Mouse (Mus musculus) yolk sac, embryonic 10.5 days (tissue): ENCODE measurements at regions not wholly inside any gene's neighbourhood (a gene's known extent, or its start where the extent isn't known, plus 50 kb on each side); places are given as distances from the start of the nearest gene placed in this dataset.

Experiments
- DNase-seq: peaks from one replicate; pipeline ENCODE4 v3.0.0-alpha.2; 2017; ENCODE audit warnings: low spot score

GRCm38 (mm10) chr16:95057596-95057995 is 60.1 kb upstream of the Kcnj6 start:
- DNase-seq = no peak

DNA sequence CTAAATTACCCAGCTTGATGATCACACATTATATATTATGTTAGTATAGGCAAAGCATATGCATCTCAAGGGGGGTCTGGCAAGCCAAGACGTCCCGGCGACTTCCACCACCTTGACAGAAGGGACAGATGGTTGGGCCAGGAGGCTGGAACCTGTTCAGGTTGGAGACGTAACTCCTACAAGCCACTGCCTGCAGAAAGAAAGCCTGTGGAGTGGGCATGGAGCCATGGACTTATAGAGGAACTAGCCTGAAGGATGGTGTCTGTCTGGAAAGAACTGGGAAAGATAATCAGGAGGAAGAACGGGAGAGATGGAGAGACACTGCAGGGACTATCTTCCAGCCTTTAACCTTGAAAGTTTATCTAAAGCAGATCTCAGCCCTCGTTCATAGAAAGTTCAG is 66.9 kb upstream of the Kcnj6 start:
- no peak for DNase-seq

- no peak for DNase-seq
Observed at GRCm38 (mm10) chr16:95066687-95067086, 69.2 kb upstream of the Kcnj6 start.

DNA sequence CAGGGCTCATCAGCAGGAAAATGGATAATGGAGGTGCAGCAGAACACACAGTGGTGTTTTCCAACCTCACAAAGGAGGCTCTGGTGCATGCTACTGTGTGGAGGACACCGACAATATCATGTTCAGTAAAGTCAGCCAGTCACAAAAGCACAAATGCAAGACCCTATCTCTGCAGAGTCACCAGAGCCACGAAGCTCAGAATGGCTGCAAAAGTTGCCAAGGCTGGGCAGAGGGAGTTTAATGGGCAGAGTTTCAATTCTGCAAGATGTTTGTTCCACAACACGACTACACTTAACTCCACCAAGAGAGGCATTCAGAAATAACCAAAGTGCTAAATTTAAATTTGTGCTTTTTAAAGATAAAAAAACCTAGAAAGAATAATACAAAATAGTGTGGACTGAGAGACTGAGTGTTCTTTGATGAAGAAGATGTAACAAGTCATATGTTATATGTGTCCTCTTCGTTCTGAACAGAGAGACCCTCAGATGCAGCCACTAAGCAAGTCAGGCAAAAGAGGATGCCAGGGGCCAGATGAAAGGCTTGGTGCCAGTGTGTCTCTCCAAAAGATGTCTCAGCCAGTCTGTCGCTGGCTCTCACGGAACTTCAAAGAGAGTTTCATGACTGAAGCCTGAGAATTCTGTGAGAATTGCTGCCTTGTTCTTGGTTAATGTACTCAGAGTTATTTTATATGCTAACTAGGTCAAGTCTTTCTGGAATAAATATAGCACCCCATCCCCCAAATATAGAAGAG is 95.1 kb upstream of the Kcnj6 start:
- DNase-seq = no peak

DNA sequence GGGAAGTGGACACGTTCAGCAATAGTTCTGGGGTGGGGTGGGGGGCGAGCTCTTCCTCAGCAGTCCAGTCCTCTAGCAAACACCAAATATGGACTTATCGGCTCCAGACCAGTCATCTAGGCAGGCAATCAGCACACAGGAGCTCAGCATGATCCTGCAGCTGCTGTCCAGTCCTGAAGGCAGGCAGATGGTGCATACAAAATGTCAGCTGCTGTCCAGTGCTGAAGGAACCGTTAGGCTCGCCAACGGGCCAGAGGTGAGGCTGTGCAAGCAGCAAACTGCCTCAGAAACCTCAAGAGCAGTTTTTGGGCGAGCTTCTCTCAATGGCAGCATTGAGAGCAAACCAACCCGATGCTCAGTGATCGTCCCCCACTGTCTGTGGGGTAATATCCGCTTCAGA is 96.3 kb upstream of the Kcnj6 start:
- DNase-seq = peak; percentile 50

GRCm38 (mm10) chr16:95100954-95101353 is 103.5 kb upstream of the Kcnj6 start:
- DNase-seq = no peak

GRCm38 (mm10) chr16:95117531-95117930 is 120.0 kb upstream of the Kcnj6 start:
- no peak for DNase-seq

- no peak for DNase-seq
Observed at GRCm38 (mm10) chr16:95119293-95119692, 121.8 kb upstream of the Kcnj6 start.

GRCm38 (mm10) chr16:95122048-95122447 is 124.5 kb upstream of the Kcnj6 start:
- DNase-seq = no peak

DNA sequence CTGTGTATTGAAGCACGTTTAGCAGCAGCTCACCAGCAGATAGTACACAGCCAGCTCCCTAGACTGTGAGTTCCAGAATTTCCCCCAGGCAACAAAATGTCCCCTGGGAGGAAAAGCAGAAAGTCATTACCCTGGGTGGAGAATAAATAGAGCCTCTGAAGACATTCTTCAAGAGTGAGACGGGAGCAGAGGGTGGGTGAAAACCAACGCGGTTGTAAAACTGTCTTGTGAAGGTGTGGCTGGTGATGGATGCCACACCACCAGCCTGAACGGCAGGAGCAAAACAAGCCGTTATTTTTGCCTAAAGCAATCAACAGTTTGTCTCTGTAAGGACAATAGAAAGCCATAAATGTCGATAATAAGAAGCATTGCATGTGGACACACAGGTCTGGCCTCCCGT is 129.7 kb upstream of the Kcnj15 start:
- DNase-seq = no peak

GRCm38 (mm10) chr16:95131815-95132214 is 125.5 kb upstream of the Kcnj15 start:
- DNase-seq = no peak

- no peak for DNase-seq
Observed at GRCm38 (mm10) chr16:95138809-95139208, 118.5 kb upstream of the Kcnj15 start.

GRCm38 (mm10) chr16:95141510-95142394 is 115.6 kb upstream of the Kcnj15 start:
- no peak for DNase-seq

DNA sequence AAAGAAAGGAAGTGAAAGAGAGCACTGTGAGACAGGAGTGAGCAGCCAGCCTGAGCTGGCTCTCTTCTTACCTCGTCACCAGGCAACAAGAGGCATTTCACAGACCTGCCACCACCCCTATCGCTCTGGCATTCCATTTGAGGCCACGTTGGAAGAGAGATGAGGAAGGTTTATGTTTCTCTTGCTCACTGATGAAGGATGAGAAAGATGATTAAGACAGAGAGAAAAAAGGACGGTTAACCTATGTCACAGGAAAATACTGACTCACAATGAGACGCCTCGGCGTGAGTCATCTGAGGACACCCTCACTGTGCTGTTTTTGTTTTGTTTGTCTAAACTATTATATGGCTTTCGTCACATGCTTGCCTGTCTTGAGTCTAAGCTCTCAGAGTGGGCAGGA is 106.9 kb upstream of the Kcnj15 start:
- no peak for DNase-seq

DNA sequence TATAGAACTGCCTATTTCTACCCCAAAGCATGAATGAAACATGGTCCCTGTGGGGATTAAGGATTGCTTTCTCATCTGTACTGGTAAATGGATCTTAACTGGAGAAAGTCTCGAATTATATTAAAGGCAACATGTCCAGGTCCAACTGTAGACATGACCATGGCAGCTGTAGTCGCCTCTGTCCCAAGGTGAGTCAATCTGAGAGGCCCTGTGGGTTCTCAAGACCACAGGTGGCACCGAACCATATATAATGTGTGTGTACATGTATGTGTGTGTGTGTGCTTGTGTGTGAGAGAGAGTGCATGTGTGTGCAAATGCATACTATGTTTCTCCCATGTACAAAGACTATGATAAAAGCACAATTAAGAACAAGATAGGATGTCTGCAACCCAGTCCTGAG is 105.9 kb upstream of the Kcnj15 start:
- DNase-seq = no peak

- no peak for DNase-seq
Observed at GRCm38 (mm10) chr16:95151914-95152313, 105.4 kb upstream of the Kcnj15 start.

DNA sequence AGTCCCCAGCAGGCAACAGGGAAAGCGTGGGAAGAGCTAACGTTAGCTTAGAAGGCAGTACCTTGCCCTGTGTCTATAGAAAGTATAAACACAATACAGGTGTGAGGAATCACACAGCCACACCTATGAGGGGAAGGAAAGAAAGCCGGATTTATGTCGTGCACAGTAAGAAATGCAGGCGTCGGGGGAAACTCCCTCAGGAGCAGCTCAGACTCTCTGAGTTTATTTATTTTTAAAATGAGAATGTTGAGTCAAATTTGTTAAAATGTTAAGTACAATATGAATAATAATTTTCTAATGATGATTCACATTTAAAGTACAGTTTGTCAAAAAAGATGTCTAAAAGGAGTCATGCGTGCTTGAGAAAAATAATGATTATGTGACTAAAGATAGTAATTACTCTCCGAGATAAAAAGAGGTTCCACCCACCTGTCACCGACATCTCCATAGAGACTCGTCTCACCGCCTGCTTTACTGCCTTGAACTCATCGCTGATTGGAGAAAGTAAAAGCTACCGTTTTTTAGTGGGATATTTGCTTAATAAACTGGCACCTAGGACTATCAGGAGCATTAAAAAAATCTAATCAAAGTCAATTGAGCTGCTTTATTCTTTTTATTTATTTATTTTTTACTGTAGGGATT is 104.5 kb upstream of the Kcnj15 start:
- DNase-seq = no peak

DNA sequence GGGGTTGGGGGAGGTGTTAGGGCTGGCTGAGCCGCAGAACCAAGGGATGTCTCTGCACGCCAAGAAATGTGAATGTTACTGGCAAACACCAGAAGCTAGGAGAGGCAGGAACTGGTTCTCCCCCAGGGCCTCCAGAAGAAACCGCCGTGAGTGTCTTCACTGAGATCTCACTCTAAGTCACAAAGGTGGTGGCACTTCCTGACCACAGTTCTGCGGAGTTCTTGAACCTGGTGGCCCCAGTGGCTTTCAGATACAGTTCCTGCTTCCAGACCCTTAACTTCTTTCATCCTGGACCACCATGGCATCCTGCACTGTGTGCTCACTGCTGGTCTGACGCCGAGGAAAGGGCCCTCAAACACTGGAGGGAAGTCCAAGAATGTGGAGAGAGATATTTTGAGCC is 89.0 kb upstream of the Kcnj15 start:
- DNase-seq = no peak

DNA sequence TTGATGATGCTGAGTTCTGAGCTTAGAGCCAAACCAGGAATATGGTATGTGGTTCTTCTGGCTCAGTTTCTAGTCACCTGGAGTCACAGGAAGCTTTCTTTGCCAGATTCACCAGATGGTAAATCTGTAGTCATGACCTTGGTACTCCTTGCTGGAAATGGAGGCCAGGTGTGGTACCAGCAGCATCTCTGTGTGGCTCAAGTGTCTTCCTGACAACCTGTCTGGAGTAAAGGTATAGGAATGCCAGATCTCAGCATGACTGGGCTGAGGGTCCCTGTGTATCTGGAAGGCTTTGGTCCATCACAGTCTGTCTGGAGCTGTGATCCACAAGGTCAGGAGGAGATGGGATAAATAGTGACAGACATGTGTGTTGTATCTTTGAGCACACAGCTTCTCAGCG is 88.0 kb upstream of the Kcnj15 start:
- no peak for DNase-seq

- no peak for DNase-seq
Observed at GRCm38 (mm10) chr16:95180562-95180961, 76.8 kb upstream of the Kcnj15 start.

- no peak for DNase-seq
Observed at GRCm38 (mm10) chr16:95185341-95185740, 72.0 kb upstream of the Kcnj15 start.

DNA sequence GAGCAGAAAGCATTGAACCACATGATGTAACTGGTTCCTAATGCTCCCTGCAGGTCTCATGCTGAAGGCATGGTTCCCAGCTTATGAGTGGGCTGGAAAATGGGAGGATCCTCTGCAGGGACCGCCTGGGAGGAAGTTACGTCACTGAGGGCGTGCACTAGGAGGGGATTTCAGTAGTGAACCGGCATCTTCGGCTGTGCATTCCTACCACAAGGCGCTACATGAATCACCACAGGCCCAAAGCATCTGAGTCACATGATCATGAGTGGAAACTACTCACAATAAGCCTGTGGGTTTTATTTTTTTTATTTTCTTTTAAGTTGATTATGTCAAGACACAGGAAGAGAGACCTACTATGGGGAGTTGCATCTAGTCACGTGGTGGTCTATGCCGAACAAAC is 68.2 kb upstream of the Kcnj15 start:
- DNase-seq = no peak

DNA sequence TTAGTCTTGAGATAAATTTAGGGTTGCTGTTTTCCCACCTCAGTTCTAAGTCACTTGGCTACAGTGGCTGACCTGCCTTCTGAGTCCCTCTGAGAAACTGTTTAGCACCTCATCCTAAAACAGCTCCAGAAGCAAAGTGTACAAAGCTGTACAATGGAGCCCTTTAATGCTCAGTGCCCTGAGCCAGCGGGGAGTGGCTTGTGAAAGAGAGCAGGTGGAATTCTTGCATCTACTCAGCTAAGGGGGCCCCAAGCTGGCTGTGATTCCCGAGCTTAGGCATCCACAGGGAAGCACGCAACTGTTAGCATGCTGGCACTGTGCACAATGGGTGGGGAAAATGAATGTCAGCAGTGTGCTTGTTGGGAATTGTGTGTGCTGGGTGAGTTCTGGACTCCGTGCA is 63.2 kb upstream of the Kcnj15 start:
- DNase-seq = no peak
